Mouse (Mus musculus): ENCODE data around the gene Gpatch4. TPM values are rescaled to one million over a fixed set of nuclear protein-coding genes. Genes with fewer than 3 reads are reported as not detected.
A peak's percentile ranks its signal among the peaks of the same experiment; 100 is the strongest.

Gpatch4 gene
- polyA plus RNA-seq, 1 experiment from 2014 or later, result 34.2 TPM

DNA sequence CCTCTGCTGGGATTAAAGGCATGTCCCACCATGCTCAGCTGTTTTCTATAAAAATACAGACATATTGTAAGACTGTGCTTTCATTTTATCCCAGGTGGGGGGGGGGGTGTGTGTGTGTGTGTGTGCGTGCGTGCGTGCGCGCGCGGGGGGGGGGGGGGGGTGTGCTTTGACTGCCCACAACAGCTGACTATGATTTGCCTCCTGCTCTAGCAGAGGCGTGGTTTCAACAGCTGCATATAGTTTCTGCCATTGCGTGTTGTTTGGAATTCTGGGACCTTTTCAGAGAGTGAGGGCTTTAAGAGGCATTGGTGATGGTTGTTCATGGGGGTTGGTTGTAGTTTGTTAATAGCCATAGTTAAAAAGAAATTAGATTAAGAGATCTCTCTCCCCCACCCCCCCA lies 42.6 kb downstream of the Gpatch4 start:
- no peaks in the 10 kb centered on the region for H3K27me3 ChIP-seq (ENCODE audit: insufficient read depth, poor library complexity, severe bottlenecking)
- WGBS, result 97% methylated on average over 8 of the region's 9 CpGs
- DNase-seq (ENCODE audit: low spot score), result no peak
- H3K27ac ChIP-seq, result no peak overlapping the region
- no peaks in the 10 kb centered on the region for H3K9me3 ChIP-seq
- H3K4me3 ChIP-seq, result no peak overlapping the region
- H3K4me1 ChIP-seq (replicated peaks), result peaks cover 21% of the 10 kb centered on the region
- peaks cover 61% of the 10 kb centered on the region for H3K36me3 ChIP-seq

DNA sequence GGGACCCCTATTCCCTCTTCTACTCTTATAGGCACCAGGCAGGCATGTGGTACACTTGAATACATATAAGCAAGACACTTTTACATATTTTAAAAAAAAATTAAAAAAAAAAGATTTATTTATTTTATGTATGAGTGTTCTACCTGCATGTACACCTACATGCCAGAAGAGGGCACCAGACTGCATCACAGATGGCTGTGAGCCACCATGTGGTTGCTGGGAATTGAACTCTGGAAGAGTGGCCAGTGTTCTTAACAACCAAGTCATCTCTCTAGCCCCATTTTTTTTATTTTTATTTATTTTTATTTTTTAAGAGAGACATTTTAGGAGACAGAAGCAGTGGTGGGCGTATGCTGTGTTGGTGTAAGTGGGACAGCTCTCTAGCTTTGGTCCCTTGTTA lies 44.8 kb downstream of the Gpatch4 start:
- Histone ChIP-seq H3K27ac (no peak overlapping the region), H3K4me1 (replicated peaks) (peaks cover 6% of the 10 kb centered on the region), H3K9me3 (no peaks in the 10 kb centered on the region), H3K27me3 (ENCODE audit: insufficient read depth, poor library complexity, severe bottlenecking) (no peaks in the 10 kb centered on the region), H3K36me3 (peaks cover 83% of the 10 kb centered on the region), H3K4me3 (no peak overlapping the region)
- DNase-seq (ENCODE audit: low spot score), result peak; percentile 25
- WGBS, result 74% methylated on average over 1 of the region's 1 CpGs

DNA sequence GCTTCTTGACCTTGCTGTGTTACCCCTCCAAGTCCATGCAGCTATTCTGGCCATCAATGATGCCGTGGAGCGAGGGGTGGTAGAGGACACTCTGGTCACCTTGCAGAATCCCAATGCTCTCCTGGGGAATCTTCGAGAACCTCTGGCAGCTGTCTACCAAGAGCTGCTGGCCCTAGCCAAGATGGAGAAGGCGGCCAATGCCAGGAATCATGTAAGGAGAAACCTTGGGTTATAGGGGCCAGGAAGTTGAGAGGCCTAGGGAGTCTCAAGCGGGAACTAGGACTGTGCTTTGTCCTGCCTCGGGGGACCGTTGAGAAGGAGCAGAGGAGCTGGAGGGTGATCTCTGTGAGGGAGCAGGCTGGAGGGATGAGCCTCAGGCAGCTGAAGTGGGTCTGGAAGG lies 47.2 kb downstream of the Gpatch4 start:
- Histone ChIP-seq H3K27ac (no peak overlapping the region), H3K4me3 (no peak overlapping the region), H3K4me1 (replicated peaks) (no peaks in the 10 kb centered on the region), H3K9me3 (no peaks in the 10 kb centered on the region), H3K27me3 (ENCODE audit: insufficient read depth, poor library complexity, severe bottlenecking) (no peaks in the 10 kb centered on the region), H3K36me3 (peaks cover 92% of the 10 kb centered on the region)
- 90% methylated on average over 7 of the region's 7 CpGs for WGBS
- no peak for DNase-seq (ENCODE audit: low spot score)

DNA sequence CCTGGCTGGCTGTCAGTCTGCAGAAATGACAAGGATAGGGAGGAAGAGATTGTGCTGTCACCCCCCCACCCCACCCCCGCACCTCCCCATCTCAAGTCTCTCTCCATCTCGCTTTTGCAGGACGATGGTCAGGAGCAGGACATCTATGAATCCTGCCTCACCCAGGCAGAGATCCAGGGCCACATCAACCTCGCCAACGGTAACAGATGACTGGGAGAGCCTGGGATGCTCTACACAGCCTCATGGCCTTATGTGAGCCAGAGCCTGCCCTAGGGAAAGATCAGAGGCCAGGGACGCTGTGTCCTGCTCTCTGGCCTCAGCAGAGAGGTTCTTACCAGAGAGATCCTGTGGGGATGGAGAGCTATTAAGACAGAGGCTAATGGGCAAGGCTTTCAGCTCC lies 47.7 kb downstream of the Gpatch4 start:
- Histone ChIP-seq H3K27me3 (ENCODE audit: insufficient read depth, poor library complexity, severe bottlenecking) (no peaks in the 10 kb centered on the region), H3K9me3 (no peaks in the 10 kb centered on the region), H3K36me3 (peaks cover 91% of the 10 kb centered on the region), H3K4me1 (replicated peaks) (no peaks in the 10 kb centered on the region), H3K4me3 (no peak overlapping the region), H3K27ac (no peak overlapping the region)
- DNase-seq (ENCODE audit: low spot score), result no peak
- WGBS, result 93% methylated on average over 6 of the region's 6 CpGs

DNA sequence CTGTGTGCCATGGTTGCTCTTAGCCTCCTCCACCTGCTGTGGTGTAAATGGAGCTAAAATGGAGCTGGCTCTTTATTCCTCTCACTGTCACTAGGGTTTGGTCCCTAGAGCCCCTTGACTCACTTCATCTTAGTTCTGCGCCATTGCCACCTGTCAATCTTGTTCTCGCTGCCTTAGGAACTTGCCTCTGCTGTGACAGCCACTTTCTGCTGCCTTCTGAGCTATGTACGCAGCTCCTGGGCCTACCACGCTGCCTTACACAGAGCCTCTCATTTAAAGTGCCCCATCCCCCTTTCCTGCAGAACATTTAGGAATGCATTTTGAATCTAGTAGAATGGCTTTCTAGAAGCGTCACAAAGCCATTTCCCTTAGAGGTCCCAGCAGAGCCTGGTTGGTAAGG lies 51.2 kb downstream of the Gpatch4 start:
- H3K4me3 ChIP-seq, result no peak overlapping the region
- H3K36me3 ChIP-seq, result peaks cover 98% of the 10 kb centered on the region
- whole genome bisulfite sequencing, result 89% methylated on average over 5 of the region's 5 CpGs
- no peaks in the 10 kb centered on the region for H3K27me3 ChIP-seq (ENCODE audit: insufficient read depth, poor library complexity, severe bottlenecking)
- no peaks in the 10 kb centered on the region for H3K4me1 ChIP-seq (replicated peaks)
- no peak overlapping the region for H3K27ac ChIP-seq
- H3K9me3 ChIP-seq, result no peaks in the 10 kb centered on the region
- no peak for DNase-seq (ENCODE audit: low spot score)

DNA sequence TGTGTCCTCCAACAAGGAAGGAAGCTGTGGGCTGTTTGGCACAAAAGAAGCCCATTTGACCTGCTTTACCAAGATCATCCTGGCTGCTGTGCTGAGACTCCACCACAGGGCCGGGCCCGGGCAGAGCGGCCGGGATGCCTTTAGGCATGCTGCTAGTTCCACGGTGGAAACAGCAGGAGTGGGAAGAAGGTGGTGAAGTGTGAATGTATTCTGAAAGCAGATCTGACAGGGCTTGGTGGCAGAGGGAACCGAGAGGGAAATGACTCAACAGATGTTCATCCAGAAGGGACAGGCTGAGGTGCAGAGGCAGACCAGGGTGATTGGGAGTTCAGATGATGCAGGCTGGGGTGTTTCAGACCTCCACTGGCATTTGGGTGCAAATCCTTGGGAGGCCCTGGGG lies 54.8 kb downstream of the Gpatch4 start:
- WGBS, result 91% methylated on average over 6 of the region's 6 CpGs
- Histone ChIP-seq H3K4me1 (replicated peaks) (no peaks in the 10 kb centered on the region), H3K27me3 (ENCODE audit: insufficient read depth, poor library complexity, severe bottlenecking) (no peaks in the 10 kb centered on the region), H3K4me3 (no peak overlapping the region), H3K9me3 (no peaks in the 10 kb centered on the region), H3K27ac (no peak overlapping the region), H3K36me3 (peaks cover 93% of the 10 kb centered on the region)
- DNase-seq (ENCODE audit: low spot score), result no peak

DNA sequence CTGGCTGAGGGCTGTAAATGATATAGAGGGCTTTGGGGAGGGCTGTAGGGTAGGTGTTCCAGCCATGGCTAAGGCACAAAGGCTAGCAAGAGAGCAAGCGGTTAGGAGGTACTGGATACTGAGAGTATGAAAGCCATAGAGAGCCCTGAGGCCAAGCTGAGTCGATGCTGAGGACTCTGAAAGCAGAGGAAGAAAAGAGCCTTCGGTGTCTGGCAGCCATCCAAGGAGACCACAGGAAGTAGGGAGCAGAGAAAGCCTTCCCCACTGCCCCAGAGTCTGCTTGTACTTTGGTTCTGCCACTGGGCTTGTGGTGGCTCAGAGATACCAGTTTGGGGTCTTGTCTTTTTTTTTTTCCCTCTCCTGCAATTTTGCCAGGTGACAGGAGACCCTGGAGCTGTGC lies 57.3 kb downstream of the Gpatch4 start:
- Histone ChIP-seq H3K27me3 (ENCODE audit: insufficient read depth, poor library complexity, severe bottlenecking) (no peaks in the 10 kb centered on the region), H3K36me3 (peaks cover 93% of the 10 kb centered on the region), H3K9me3 (no peaks in the 10 kb centered on the region), H3K27ac (no peak overlapping the region), H3K4me3 (no peak overlapping the region), H3K4me1 (replicated peaks) (no peaks in the 10 kb centered on the region)
- 92% methylated on average over 3 of the region's 3 CpGs for whole genome bisulfite sequencing
- no peak for DNase-seq (ENCODE audit: low spot score)

DNA sequence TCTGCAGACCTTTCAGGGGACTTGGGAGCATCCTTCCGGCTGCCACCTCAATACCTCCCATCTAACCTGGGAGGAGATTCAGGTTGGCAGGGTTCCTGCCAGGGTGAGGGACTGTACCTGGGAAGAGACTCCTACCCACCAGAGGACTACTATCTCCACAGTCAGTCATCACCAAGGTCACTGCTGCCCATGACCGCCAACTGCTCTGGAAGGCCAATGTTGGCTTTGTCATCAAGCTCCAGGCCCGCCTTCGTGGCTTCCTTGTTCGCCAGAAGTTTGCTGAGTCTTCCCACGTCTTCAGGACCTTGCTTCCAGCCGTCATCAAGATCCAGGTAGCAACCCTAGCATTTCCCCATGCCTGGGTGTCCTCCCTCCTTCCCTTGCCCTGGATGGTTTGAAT lies 58.8 kb downstream of the Gpatch4 start:
- WGBS, result 94% methylated on average over 7 of the region's 7 CpGs
- no peaks in the 10 kb centered on the region for H3K4me1 ChIP-seq (replicated peaks)
- no peaks in the 10 kb centered on the region for H3K27me3 ChIP-seq (ENCODE audit: insufficient read depth, poor library complexity, severe bottlenecking)
- H3K27ac ChIP-seq, result no peak overlapping the region
- H3K4me3 ChIP-seq, result no peak overlapping the region
- H3K36me3 ChIP-seq, result peaks cover 94% of the 10 kb centered on the region
- no peak for DNase-seq (ENCODE audit: low spot score)
- H3K9me3 ChIP-seq, result no peaks in the 10 kb centered on the region

DNA sequence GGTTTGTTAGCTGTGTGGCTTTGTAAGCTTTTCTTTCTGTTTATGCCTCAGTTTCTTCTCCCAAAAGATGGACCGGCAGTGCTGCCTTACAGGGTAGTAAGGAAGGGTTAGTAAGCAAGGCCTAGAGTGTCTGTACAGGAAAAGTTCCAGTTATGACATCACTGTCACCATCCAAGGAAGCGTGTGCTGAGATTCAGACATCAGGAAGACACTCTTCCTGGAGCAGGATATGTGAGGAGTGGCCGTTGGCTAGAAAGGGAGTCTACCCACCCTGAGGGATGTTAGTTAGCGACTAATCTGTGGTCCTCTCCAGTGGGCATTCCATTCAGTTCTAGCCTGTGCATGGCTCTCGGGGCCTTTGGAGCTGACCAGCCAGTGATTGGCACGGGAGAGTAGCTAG lies 59.3 kb downstream of the Gpatch4 start:
- no peaks in the 10 kb centered on the region for H3K9me3 ChIP-seq
- no peaks in the 10 kb centered on the region for H3K27me3 ChIP-seq (ENCODE audit: insufficient read depth, poor library complexity, severe bottlenecking)
- H3K36me3 ChIP-seq, result peaks cover 94% of the 10 kb centered on the region
- no peak overlapping the region for H3K4me3 ChIP-seq
- WGBS, result 91% methylated on average over 6 of the region's 6 CpGs
- DNase-seq (ENCODE audit: low spot score), result no peak
- H3K27ac ChIP-seq, result no peak overlapping the region
- H3K4me1 ChIP-seq (replicated peaks), result no peaks in the 10 kb centered on the region

DNA sequence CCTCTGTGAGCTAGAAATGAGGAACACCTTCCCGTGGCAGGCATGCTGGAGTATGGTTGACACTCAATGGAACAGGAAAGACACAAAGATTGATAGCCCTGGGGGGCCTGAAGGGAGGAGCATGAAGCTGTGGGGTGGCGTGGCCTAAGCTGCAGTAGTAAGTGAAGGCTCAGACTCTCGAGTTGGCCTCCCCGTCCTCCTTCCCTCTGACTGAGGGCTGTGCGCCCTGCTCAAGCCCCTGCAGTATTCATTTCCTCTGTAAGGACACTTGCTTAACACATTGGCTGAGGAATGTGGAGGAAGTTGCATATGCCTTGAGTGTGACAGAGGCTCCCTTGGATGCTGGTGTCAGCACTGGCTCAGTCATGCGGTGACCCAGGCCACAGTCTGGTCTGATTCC lies 59.7 kb downstream of the Gpatch4 start:
- Histone ChIP-seq H3K36me3 (peaks cover 94% of the 10 kb centered on the region), H3K27ac (no peak overlapping the region), H3K4me1 (replicated peaks) (no peaks in the 10 kb centered on the region), H3K9me3 (no peaks in the 10 kb centered on the region), H3K4me3 (no peak overlapping the region), H3K27me3 (ENCODE audit: insufficient read depth, poor library complexity, severe bottlenecking) (no peaks in the 10 kb centered on the region)
- 82% methylated on average over 6 of the region's 6 CpGs for WGBS
- DNase-seq (ENCODE audit: low spot score), result no peak

Other genes with a start within 250 kb of the Gpatch4 start
- gene Ntrk1, start 247.9 kb upstream of the Gpatch4 start, polyA plus RNA-seq (2016; fragmentation: Nextera tagmentation; extraction: Ambion mirVana), result 9.0 and 23.4 TPM in 2 replicates
- gene Insrr, start 246.2 kb upstream of the Gpatch4 start, polyA plus RNA-seq (2016; fragmentation: Nextera tagmentation; extraction: Ambion mirVana), result 0.48 and 0.72 TPM in 2 replicates
- 19.6 and 19.9 TPM in 2 replicates for gene Pear1, start 218.8 kb upstream of the Gpatch4 start, polyA plus RNA-seq (2016; fragmentation: Nextera tagmentation; extraction: Ambion mirVana)
- gene Sh2d2a, start 196.4 kb upstream of the Gpatch4 start, polyA plus RNA-seq (2016; fragmentation: Nextera tagmentation; extraction: Ambion mirVana), result 0.06 and 0.21 TPM in 2 replicates
- gene Prcc, start 157.5 kb upstream of the Gpatch4 start, polyA plus RNA-seq (2016; fragmentation: Nextera tagmentation; extraction: Ambion mirVana), result 18.7 and 19.1 TPM in 2 replicates
- 229 TPM in 2 replicates for gene Hdgf, start 136.8 kb upstream of the Gpatch4 start, polyA plus RNA-seq (2016; fragmentation: Nextera tagmentation; extraction: Ambion mirVana)
- gene Mrpl24, start 123.6 kb upstream of the Gpatch4 start, polyA plus RNA-seq (2016; fragmentation: Nextera tagmentation; extraction: Ambion mirVana), result 74.7 and 76.1 TPM in 2 replicates
- gene Isg20l2, start 112.8 kb upstream of the Gpatch4 start, polyA plus RNA-seq (2016; fragmentation: Nextera tagmentation; extraction: Ambion mirVana), result 73.3 and 75.7 TPM in 2 replicates
- 18.9 and 20.9 TPM in 2 replicates for gene Rrnad1, start 112.4 kb upstream of the Gpatch4 start, polyA plus RNA-seq (2016; fragmentation: Nextera tagmentation; extraction: Ambion mirVana)
- 956 and 1,072 TPM in 2 replicates for gene Crabp2, start 94.4 kb upstream of the Gpatch4 start, polyA plus RNA-seq (2016; fragmentation: Nextera tagmentation; extraction: Ambion mirVana)
- 109 and 143 TPM in 2 replicates for gene Nes, start 72.0 kb upstream of the Gpatch4 start, polyA plus RNA-seq (2016; fragmentation: Nextera tagmentation; extraction: Ambion mirVana)
- gene Bcan, start 42.9 kb upstream of the Gpatch4 start, polyA plus RNA-seq (2016; fragmentation: Nextera tagmentation; extraction: Ambion mirVana), result 0.91 and 0.95 TPM in 2 replicates
- 0.11 and 0.14 TPM in 2 replicates for gene Hapln2, start 15.5 kb upstream of the Gpatch4 start, polyA plus RNA-seq (2016; fragmentation: Nextera tagmentation; extraction: Ambion mirVana)
- gene Naxe, start 15.4 kb downstream of the Gpatch4 start, polyA plus RNA-seq (2016; fragmentation: Nextera tagmentation; extraction: Ambion mirVana), result 125 and 142 TPM in 2 replicates
- gene Ttc24, start 35.2 kb downstream of the Gpatch4 start, polyA plus RNA-seq (2016; fragmentation: Nextera tagmentation; extraction: Ambion mirVana), result 0.09 TPM in 1 of 2 replicates, not detected in the other
- 19.5 and 24.3 TPM in 2 replicates for gene Iqgap3, start 38.9 kb downstream of the Gpatch4 start, polyA plus RNA-seq (2016; fragmentation: Nextera tagmentation; extraction: Ambion mirVana)
- 10.2 and 15.1 TPM in 2 replicates for gene Mef2d, start 99.3 kb downstream of the Gpatch4 start, polyA plus RNA-seq (2016; fragmentation: Nextera tagmentation; extraction: Ambion mirVana)
- not detected in 2 replicates for gene Rhbg, start 211.6 kb downstream of the Gpatch4 start, polyA plus RNA-seq (2016; fragmentation: Nextera tagmentation; extraction: Ambion mirVana)
- gene Gm38392, start 244.1 kb downstream of the Gpatch4 start, polyA plus RNA-seq (2016; fragmentation: Nextera tagmentation; extraction: Ambion mirVana), result not detected in 2 replicates